Mouse (Mus musculus) myocyte (in vitro differentiated cells): Measurements from ENCODE around the gene Cep44.

Source experiments
- CEBPB ChIP-seq: IDR thresholded peaks from 2 replicates; pipeline ENCODE4 v1.6.1; 2011; ENCODE audit warnings: mild to moderate bottlenecking, moderate library complexity; ENCODE audit not compliant: poor library complexity, insufficient read depth, severe bottlenecking
- E2F4 ChIP-seq: IDR thresholded peaks from one replicate; pipeline ENCODE4 v1.6.1; 2011; ENCODE audit warnings: mild to moderate bottlenecking, control low read depth, moderate library complexity; ENCODE audit not compliant: insufficient read depth
- MAX ChIP-seq: IDR thresholded peaks from one replicate; pipeline ENCODE4 v1.6.1; 2011; ENCODE audit warnings: low read depth, mild to moderate bottlenecking, control low read depth
- MYOD1 ChIP-seq, 3 experiments: IDR thresholded peaks; one replicate each; pipeline ENCODE4 v1.6.1; 2011; ENCODE audit warnings: control low read depth in 2 of 3, low read depth in 2 of 3, mild to moderate bottlenecking in 2 of 3, moderate library complexity in 1 of 3; ENCODE audit not compliant: insufficient read length in 2 of 3, control insufficient read depth in 1 of 3
- MYOG ChIP-seq, 3 experiments: IDR thresholded peaks; one replicate each; pipeline ENCODE4 v1.6.1; 2011; ENCODE audit warnings: control low read depth in 2 of 3, low read depth in 2 of 3, mild to moderate bottlenecking in 2 of 3; ENCODE audit not compliant: insufficient read length in 2 of 3, control insufficient read depth in 1 of 3, insufficient read depth in 1 of 3
- POLR2A ChIP-seq: IDR thresholded peaks from one replicate; pipeline ENCODE4 v1.6.1; 2011; ENCODE audit warnings: low read depth, mild to moderate bottlenecking, control low read depth, moderate library complexity; ENCODE audit not compliant: insufficient read length
- POLR2AphosphoS2 ChIP-seq: IDR thresholded peaks from one replicate; pipeline ENCODE4 v1.6.1; 2011; ENCODE audit warnings: low read depth, control low read depth; ENCODE audit not compliant: insufficient read length
- REST ChIP-seq: IDR thresholded peaks from one replicate; pipeline ENCODE4 v1.6.1; 2011; ENCODE audit warnings: mild to moderate bottlenecking, control low read depth, moderate library complexity; ENCODE audit not compliant: insufficient read depth, insufficient read length
- TCF12 ChIP-seq: IDR thresholded peaks from one replicate; pipeline ENCODE4 v1.6.1; 2011; ENCODE audit warnings: mild to moderate bottlenecking, control low read depth; ENCODE audit not compliant: poor library complexity, insufficient read depth, severe bottlenecking
- USF1 ChIP-seq: IDR thresholded peaks from one replicate; pipeline ENCODE4 v1.6.1; 2011; ENCODE audit warnings: low read depth, mild to moderate bottlenecking, control low read depth, moderate library complexity

DNA sequence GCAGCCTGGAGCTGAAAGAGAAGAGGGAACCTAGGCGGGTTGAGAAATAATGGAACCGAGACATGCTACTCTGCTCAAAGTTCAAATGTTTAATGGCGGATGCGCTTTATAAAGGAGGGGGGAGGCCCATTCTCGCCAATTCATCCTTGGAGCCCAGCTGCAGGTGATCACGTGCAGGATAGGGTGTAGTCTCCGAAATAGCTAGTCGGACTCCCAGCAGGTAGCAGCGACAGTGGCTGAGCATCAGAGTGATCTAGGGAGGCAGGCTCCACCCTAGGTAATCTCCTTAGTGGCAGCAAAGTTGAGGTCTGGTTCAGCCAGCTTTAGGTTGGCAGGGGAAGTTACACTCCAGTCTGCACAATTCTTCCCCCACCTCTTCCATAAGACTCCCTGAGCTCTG is 16.0 kb upstream of the Cep44 start:
- TF ChIP-seq POLR2A: no peak
- TF ChIP-seq E2F4: no peak
- TF ChIP-seq USF1: no peak
- no peak for TF ChIP-seq TCF12
- TF ChIP-seq MYOG (IDR thresholded peaks at IDR 0.05; ENCODE audit: control insufficient read depth in 1 of 3, insufficient read depth in 1 of 3, insufficient read length in 2 of 3, low read depth in 2 of 3): no peak
- TF ChIP-seq MAX: no peak
- no peak for TF ChIP-seq CEBPB
- no peak for TF ChIP-seq POLR2AphosphoS2
- TF ChIP-seq REST: no peak
- TF ChIP-seq MYOD1 (IDR thresholded peaks at IDR 0.05; ENCODE audit: control insufficient read depth in 1 of 3, insufficient read length in 2 of 3, low read depth in 2 of 3): no peak
